Mouse (Mus musculus) embryo, embryonic 10.5 days (tissue): ENCODE results near the gene Igf2bp1.

Source experiments
- DNase-seq: peaks from one replicate; pipeline ENCODE4 v3.0.0-alpha.2; 2015; ENCODE audit warnings: low spot score

Gene Igf2bp1

GRCm38 (mm10) chr11:96005403-96006271, at the start of gene Igf2bp1:
Gene Igf2bp1, minus strand, starts transcription at chr11:96005940.
- DNase-seq: peak; percentile 88

DNA sequence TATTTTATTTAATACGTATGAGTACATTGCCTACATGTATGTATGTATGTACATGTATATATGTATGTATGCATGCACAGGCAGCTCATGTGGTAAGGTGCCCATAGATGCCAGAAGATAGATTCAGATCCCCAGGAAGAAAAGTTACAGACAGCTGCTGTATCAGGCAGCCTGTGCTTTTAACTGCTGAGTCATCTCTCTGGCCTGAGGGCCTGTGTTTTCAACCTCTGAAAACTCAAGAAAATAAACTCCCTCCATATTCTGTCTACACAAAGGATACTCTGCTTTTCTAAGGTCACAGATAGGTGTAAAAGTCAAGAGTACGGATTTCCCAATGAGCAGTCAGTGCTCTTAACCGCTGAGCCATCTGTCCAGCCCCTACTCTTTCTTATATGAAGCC, 45.1 kb upstream of the Igf2bp1 start:
- DNase-seq: no peak

GRCm38 (mm10) chr11:96049939-96050338, 44.2 kb upstream of the Igf2bp1 start:
- no peak for DNase-seq

- DNase-seq: no peak
These were observed 42.0 kb upstream of the Igf2bp1 start for GRCm38 (mm10) chr11:96047469-96048373.

DNA sequence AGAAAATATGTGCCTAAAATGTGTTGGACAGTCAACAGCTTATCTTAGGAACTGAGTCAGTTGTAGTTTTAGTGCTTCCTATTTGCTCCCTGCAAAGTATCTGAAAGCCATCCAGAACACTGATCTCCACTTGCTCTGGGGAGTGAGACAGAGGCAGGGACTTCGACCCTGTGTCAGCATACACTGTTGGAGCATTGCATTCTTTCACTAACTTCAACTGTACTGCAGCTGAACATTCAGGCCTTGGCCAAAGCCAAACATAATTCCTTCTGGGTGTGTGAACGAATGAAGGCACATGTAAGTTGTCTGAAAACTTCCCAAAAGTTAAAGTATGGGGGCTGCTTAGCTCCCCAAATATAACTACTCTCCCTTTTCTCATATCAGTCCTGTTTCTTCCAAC, 41.1 kb upstream of the Igf2bp1 start:
- DNase-seq: no peak

DNA sequence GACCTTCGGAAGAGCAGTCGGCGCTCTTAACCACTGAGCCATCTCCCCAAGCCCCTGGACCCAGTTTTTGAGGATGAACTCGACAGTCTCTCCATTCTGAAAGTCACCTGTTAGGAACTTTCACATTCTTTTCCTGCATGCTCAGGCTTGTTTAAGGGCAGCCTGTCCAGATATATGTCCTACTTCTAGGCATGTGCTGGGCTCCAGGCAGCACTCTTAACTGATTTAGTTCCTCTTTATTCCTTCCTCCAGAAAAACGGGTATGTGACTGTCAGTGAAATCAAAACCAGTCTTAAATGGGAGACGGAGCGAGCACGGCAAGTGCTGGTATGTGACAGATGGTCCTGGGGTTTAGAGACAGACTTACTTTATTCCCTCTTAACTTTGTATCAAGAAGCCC, 40.3 kb upstream of the Igf2bp1 start:
- no peak for DNase-seq

- DNase-seq: no peak
These were observed 39.2 kb upstream of the Igf2bp1 start for GRCm38 (mm10) chr11:96044803-96045567.

DNA sequence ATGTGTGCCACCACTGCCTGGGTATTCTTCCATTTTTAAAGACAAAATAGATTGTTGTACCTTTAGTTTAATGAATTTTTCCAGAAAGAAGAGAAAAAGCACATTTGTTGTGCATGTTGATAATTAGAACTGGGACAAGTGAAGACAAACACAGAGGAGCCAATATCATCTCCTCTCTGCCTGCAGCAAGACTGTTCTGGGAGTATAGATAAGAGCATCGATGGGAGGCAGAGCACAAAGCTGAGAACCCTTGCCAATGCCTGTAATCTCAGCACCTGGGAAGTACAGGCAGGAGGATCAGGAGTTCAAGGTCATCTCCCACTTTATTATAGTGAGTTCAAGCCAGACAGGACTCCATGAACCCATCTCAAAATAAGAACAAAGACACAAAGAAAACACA, 32.8 kb upstream of the Igf2bp1 start:
- no peak for DNase-seq

- no peak for DNase-seq
These were observed 31.8 kb upstream of the Igf2bp1 start for GRCm38 (mm10) chr11:96037499-96037898.

GRCm38 (mm10) chr11:96035133-96035532, 29.4 kb upstream of the Igf2bp1 start:
- DNase-seq: no peak

GRCm38 (mm10) chr11:96034596-96035052, 28.9 kb upstream of the Igf2bp1 start, which contains the start of gene Snf8:
Gene Snf8, plus strand, starts transcription at chr11:96034885.
- DNase-seq: peak; percentile 95

DNA sequence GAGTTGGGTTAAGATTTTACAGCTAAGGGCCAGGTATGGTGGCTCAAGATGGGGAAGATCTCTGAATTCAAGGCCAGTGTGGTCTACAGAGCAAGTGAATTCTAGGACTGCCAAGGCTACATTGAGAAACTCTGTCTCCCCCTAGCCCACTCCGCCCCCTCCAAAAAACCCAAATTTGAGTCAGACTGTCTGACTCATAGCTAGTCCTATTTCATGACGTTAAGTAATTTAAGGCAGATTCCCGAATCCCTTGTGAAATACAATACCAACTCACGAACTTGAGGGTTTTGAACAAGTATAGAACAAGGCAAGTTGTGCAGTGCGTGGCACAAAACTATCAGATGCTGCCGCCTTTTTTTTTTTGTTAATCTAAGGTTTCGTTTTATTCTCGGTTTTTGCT, 28.4 kb upstream of the Igf2bp1 start:
- DNase-seq: no peak

DNA sequence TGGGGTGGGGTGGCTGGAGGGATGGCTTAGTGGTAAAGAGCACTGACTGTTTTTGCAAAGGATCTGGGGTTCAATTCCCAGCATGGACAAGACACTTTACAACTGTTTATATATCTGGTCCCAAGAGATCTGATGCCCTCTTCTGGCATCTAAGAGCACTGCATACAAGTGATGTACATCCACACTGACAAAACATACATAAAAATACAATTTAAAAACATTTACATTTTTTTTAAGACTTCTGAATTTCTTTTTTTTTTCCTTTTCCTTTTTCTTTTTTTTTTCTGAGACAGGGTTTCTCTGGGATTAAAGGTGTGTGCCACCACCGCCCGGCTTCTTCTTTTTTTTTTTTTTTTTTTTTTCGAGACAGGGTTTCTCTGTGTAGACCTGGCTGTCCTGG, 27.5 kb upstream of the Igf2bp1 start:
- peak; percentile 51 for DNase-seq

DNA sequence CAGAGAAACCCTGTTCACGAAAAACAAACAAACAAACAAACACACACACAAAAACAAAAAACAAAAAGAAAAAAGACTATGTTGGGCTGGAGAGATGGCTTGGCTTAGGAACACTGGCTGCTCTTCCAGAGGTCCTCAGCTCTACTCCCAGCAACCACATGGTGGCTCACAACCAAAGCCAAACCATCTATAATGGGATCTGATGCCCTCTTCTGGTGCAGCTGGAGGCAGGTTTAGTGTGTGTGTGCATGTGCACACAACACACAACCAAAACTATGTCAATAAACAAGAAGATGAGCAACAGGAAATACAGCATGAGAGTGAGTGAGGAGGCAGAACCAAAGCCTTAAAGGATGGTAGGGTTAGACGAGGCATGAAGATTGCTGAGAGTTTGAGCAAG, 26.0 kb upstream of the Igf2bp1 start:
- DNase-seq: no peak

DNA sequence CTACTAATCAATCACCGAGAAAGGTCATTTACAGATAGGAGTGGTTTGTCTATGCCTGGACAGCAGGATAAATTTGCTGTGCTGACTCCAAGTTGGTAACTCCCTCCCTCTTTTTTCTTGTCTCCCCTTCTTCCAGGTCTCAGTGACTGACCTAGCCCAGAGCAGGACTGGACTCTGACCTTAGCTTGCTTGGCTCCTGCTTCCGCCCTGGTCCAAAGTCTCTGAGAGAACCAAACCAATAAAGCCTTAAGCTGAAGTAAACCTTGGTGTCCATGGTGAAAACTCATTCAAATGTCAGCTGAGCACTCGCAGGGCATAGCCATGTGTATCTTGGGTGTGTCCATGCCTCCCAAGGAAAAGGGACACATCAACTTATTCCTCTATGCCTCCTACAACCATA, 24.8 kb upstream of the Igf2bp1 start:
- DNase-seq: no peak

- no peak for DNase-seq
These were observed 22.4 kb upstream of the Igf2bp1 start for GRCm38 (mm10) chr11:96028130-96028529.

DNA sequence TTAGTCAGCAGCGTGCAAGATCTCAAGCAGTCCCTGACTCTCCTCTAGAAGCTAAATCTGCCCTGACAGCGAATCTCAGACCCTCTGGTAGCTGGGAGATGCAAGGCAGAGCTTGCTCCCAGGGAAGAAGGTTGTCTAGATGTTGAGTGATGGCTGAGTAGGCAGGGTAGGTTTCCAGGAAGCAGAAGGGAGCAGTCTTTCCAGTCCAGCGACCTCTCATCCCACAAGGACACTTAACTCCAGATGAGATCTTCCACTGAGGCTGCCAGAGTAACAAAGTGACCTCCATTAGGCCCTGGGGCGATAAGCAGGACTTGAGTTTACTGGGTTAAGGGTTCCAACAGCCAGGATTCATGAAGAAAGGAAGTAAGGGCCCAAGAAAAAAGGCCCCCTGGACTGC, 14.9 kb upstream of the Igf2bp1 start:
- no peak for DNase-seq

DNA sequence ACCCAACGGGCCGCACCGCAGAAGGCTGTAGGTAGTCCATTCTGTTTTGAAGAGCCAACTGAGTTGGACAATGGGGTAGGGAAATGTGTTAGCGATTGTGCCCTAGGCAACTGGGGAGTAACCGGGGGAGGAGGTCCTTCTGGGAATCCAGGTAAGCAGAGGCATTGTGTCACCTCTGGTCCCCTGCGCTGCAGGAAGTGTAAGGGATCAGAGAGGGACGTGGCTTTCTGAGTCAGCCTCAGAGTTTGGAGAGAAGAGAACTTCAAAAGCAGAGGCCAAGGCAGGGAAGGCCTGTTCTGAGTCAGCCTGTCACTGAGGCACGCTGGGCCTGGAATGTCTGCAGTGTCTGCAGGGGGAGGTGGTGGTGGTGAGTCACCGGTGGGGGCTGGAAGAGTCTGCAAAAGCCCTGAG, 12.2 kb upstream of the Igf2bp1 start:
- no peak for DNase-seq

GRCm38 (mm10) chr11:96015421-96015820, 9.7 kb upstream of the Igf2bp1 start:
- DNase-seq: no peak

GRCm38 (mm10) chr11:96011982-96012381, 6.2 kb upstream of the Igf2bp1 start:
- no peak for DNase-seq

GRCm38 (mm10) chr11:96008827-96009226, 3.1 kb upstream of the Igf2bp1 start:
- peak; percentile 61 for DNase-seq
